Mouse (Mus musculus): Measurements from ENCODE around the gene Gm43302. TPM values are rescaled to one million over a fixed set of nuclear protein-coding genes. Genes with fewer than 3 reads are reported as not detected.

Gene Gm43302
- polyA plus RNA-seq, 1 experiment from 2014 or later = 0.12 TPM

GRCm38 (mm10) chr5:105181446-105181845 is 112.0 kb downstream of the Gm43302 start:
- Histone ChIP-seq H3K27me3 (no peaks in the 10 kb centered on the region), H3K36me3 (ENCODE audit: poor library complexity, severe bottlenecking) (no peaks in the 10 kb centered on the region), H3K4me1 (no peaks in the 10 kb centered on the region), H3K4me3 (no peak overlapping the region), H3K9ac (no peak overlapping the region), H3K27ac (no peak overlapping the region), H3K4me2 (no peak overlapping the region), H3K9me3 (replicated peaks) (no peaks in the 10 kb centered on the region)
- no peak for ATAC-seq

Other genes with a start within 250 kb of the Gm43302 start
- gene Gbp9, start 154.2 kb downstream of the Gm43302 start, polyA plus RNA-seq (2015; fragmentation: Nextera tagmentation; extraction: Ambion mirVana) = 0.57 and 0.74 TPM in 2 replicates
- 0.22 and 0.33 TPM in 2 replicates for gene Gbp8, start 154.2 kb downstream of the Gm43302 start, polyA plus RNA-seq (2015; fragmentation: Nextera tagmentation; extraction: Ambion mirVana)
- 0.38 and 0.83 TPM in 2 replicates for gene Gbp4, start 154.1 kb downstream of the Gm43302 start, polyA plus RNA-seq (2015; fragmentation: Nextera tagmentation; extraction: Ambion mirVana)
- 0.18 and 0.62 TPM in 2 replicates for gene Gbp10, start 54.2 kb downstream of the Gm43302 start, polyA plus RNA-seq (2015; fragmentation: Nextera tagmentation; extraction: Ambion mirVana)
- 0.48 and 0.76 TPM in 2 replicates for gene Gbp6, start within 50 bp of the Gm43302 start, polyA plus RNA-seq (2015; fragmentation: Nextera tagmentation; extraction: Ambion mirVana)
- 8.9 and 9.4 TPM in 2 replicates for gene Lrrc8b, start 122.1 kb upstream of the Gm43302 start, polyA plus RNA-seq (2015; fragmentation: Nextera tagmentation; extraction: Ambion mirVana)
- 9.4 and 9.5 TPM in 2 replicates for gene Lrrc8c, start 225.7 kb upstream of the Gm43302 start, polyA plus RNA-seq (2015; fragmentation: Nextera tagmentation; extraction: Ambion mirVana)